Mouse (Mus musculus) large intestine, adult 2 months (tissue): ENCODE measurements around the gene Olfr998. TPM values are rescaled to one million over a fixed set of nuclear protein-coding genes. Genes with fewer than 3 reads are reported as not detected.
"Not testable (repeated sequence)": the region's sequence is repeated elsewhere in the genome, so short reads cannot be mapped to it uniquely, and the experiment has no call there.

Experiments used
- DNase-seq: peaks from one replicate; pipeline ENCODE4 v3.0.0-alpha.2; 2012; ENCODE audit warnings: low read depth, low spot score
- WGBS: fragments of 180-500 bp; shearing (Covaris S2); methylation state at CpG from one replicate; pipeline ENCODE4 v1.1.7; 2018; 5-methylcytosine and 5-hydroxymethylcytosine counted together
- polyA plus RNA-seq: library from polyadenylated mRNA; depleted of rRNA; stranded (reverse); fragments of >200 nt; gene quantifications from 2 replicates; pipeline ENCODE4 v1.2.3, GENCODE M21; 2012; rRNA removed

Gene Olfr998
- polyA plus RNA-seq: not detected in 2 replicates

DNA sequence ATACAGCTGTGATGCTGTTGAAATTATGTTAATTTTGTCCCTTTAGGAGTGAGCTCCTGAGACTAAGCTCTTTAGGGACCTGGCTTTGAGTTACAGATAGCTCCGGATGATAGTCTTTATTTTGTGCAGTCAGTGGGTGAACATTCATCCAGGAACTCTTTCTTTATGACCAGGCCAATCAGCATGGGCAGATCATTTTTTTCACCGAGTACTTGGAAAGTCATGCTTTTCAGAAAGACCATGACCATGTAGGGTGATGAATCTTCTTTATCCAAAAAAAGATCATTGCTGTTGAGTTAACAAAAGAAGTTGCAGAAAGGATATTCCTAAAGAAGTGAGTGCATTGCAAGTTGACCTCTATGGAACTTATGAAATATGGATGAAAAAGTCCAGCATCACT, at the start of gene Olfr998:
Olfr998 (plus strand) TSS at position 301 of the 400 bp plus-strand sequence.
- WGBS: 81% methylated on average over 2 of the region's 2 CpGs
- not testable (repeated sequence) for DNase-seq

- 51% methylated on average over 1 of the region's 1 CpGs for WGBS
- DNase-seq: no peak
Observed at GRCm38 (mm10) chr2:85554806-85555205, 33.9 kb upstream of the Olfr998 start.

DNA sequence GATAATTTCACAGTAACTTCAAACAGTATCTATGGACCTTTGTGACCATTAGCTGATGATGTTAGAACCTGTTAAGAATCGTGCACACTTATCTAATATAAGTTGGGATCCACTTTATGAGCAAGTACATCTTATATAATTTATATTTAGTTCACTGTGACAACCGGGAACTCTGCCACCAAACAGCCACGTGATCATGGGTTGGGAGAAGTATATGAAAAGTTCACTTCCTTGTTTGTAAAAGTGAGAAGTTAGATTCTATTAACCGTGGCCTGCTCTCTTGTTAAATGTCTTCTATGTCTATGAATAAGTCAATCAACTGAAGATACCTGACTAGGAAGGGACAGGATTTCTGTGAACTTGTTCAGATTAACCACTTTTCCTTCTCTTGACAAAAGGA, 28.5 kb upstream of the Olfr998 start:
- 7% methylated on average over 4 of the region's 4 CpGs for WGBS
- peak; percentile 54 for DNase-seq

GRCm38 (mm10) chr2:85561187-85561586, 27.6 kb upstream of the Olfr998 start:
- peak; percentile 27 for DNase-seq
- WGBS: 22% methylated on average over 4 of the region's 4 CpGs

DNA sequence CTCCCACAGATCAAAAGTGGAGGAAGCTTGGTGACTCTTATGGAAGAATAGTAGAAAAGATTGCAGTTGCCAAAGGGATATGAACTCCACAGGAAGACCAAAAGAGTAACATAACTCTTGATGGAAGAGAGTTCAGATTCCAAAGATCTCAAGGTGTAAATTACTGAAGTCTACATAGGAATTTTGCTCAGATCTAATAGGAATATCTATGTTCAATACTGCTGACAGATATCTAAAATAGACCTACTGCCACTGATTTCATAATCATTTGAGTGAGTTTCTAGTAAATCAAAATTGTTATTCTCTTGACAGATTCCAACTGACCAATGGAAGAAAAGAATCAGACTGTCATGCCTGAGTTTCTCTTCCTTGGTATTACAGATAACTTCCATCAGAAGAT, 9.8 kb upstream of the Olfr998 start, which contains the start of gene Olfr996:
Olfr996 (plus strand) TSS at position 301 of the 400 bp plus-strand sequence.
- DNase-seq: no peak

DNA sequence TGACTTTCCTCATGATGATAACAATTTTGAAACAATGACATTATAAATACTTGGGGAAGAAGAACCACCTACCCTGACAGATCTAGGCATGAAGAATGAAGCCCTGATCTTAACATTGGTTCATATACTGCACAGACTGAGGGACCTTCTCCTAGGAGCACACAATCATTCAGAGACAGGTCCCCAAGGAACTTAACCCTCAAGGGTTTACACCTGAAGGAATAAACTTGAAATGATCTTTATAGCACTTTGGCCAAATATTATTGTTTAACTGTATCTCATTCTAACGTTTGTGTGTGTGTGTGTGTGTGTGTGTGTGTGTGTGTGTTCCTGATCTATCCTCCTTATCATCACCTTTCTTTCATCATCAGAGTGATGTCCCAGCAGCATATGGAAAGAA, 23.1 kb downstream of the Olfr998 start, which contains the start of gene Olfr1000:
Olfr1000 (minus strand) TSS at position 101 of the 400 bp plus-strand sequence.
- no peak for DNase-seq
- WGBS: 17% methylated on average over 1 of the region's 1 CpGs

Other genes with a start within 250 kb of the Olfr998 start
- gene Olfr987, start 249.6 kb upstream of the Olfr998 start, polyA plus RNA-seq: not detected in 2 replicates
- gene Olfr988, start 225.7 kb upstream of the Olfr998 start, polyA plus RNA-seq: not detected in 2 replicates
- not detected in 2 replicates for gene Olfr992, start 179.5 kb upstream of the Olfr998 start, polyA plus RNA-seq
- gene Olfr993, start 174.1 kb upstream of the Olfr998 start, polyA plus RNA-seq: not detected in 2 replicates
- not detected in 2 replicates for gene Olfr994, start 152.5 kb upstream of the Olfr998 start, polyA plus RNA-seq
- gene Olfr995, start 145.3 kb upstream of the Olfr998 start, polyA plus RNA-seq: not detected in 2 replicates
- not detected in 2 replicates for gene 4833423E24Rik, start 69.9 kb upstream of the Olfr998 start, polyA plus RNA-seq
- gene Olfr996, start 9.7 kb upstream of the Olfr998 start, polyA plus RNA-seq: not detected in 2 replicates
- gene Olfr1000, start 23.0 kb downstream of the Olfr998 start, polyA plus RNA-seq: not detected in 2 replicates
- gene Olfr1002, start 61.8 kb downstream of the Olfr998 start, polyA plus RNA-seq: not detected in 2 replicates
- gene Olfr154, start 75.5 kb downstream of the Olfr998 start, polyA plus RNA-seq: not detected in 2 replicates
- not detected in 2 replicates for gene Olfr1006, start 89.8 kb downstream of the Olfr998 start, polyA plus RNA-seq
- gene Olfr1008, start 100.5 kb downstream of the Olfr998 start, polyA plus RNA-seq: not detected in 2 replicates
- gene Olfr1009, start 126.5 kb downstream of the Olfr998 start, polyA plus RNA-seq: not detected in 2 replicates
- gene Olfr1012, start 173.8 kb downstream of the Olfr998 start, polyA plus RNA-seq: not detected in 2 replicates
- gene Olfr1013, start 178.2 kb downstream of the Olfr998 start, polyA plus RNA-seq: not detected in 2 replicates
- not detected in 2 replicates for gene Olfr1014, start 183.8 kb downstream of the Olfr998 start, polyA plus RNA-seq
- not detected in 2 replicates for gene Olfr1015, start 193.1 kb downstream of the Olfr998 start, polyA plus RNA-seq
- not detected in 2 replicates for gene Olfr1016, start 213.6 kb downstream of the Olfr998 start, polyA plus RNA-seq
- not detected in 2 replicates for gene Olfr1018, start 229.5 kb downstream of the Olfr998 start, polyA plus RNA-seq